Mouse (Mus musculus) ES-E14 (cell line): Measurements from ENCODE around the gene Ttll9.

Experiments used
- CHD2 ChIP-seq: IDR thresholded peaks from 2 replicates; pipeline ENCODE4 v1.6.1; 2014; ENCODE audit warnings: mild to moderate bottlenecking, low read depth, low read length, inconsistent platforms
- HCFC1 ChIP-seq: IDR thresholded peaks from 2 replicates; pipeline ENCODE4 v1.6.1; 2012; ENCODE audit warnings: low read length, inconsistent platforms, borderline replicate concordance; ENCODE audit not compliant: insufficient read depth
- MAFK ChIP-seq: IDR thresholded peaks from 2 replicates; pipeline ENCODE4 v1.6.1; 2014; ENCODE audit warnings: mild to moderate bottlenecking, low read depth, low read length, inconsistent platforms; ENCODE audit not compliant: insufficient read depth
- ZC3H11A ChIP-seq: IDR thresholded peaks from 2 replicates; pipeline ENCODE4 v1.6.1; 2012; ENCODE audit warnings: low read depth, mild to moderate bottlenecking, inconsistent platforms, low read length, borderline replicate concordance
- ZNF384 ChIP-seq: IDR thresholded peaks from 2 replicates; pipeline ENCODE4 v1.6.1; 2012; ENCODE audit warnings: low read depth, low read length, inconsistent platforms

DNA sequence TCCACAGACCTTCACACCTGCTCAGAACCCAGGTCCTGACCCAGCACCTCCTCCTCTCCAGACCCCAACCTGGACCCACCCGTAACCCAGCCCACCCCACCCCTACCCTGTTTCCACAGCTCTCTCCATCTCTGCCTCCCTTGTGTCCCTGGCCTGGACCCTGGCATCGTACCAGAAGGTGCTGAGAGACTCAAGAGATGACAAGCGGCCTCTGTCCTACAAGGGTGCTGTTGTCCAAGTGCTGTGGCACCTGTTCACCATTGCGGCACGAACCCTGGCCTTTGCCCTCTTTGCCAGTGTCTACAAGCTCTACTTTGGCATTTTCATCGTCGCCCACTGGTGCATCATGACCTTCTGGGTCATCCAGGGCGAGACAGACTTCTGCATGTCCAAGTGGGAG lies 91.6 kb downstream of the Ttll9 start:
- TF ChIP-seq ZC3H11A (no peak), MAFK (no peak), ZNF384 (no peak), CHD2 (no peak), HCFC1 (no peak)
